In genomic region chr14:21552958-21553357, GRCm38 (mm10) we compare ENCODE assay signal across 12 mouse cellular contexts.
DNase-seq lines count a peak whose midpoint lies in the region; ATAC-seq and TF ChIP-seq lines count a peak whose summit lies in the region.
"Had no signal": no experiment of that assay in that cellular context is flagged by ENCODE, and none has a peak within 500 bp of the region (broad histone marks: within the 10 kb centered on the region; RNA-seq: fewer than 3 reads in every experiment).

No protein-coding gene starts in this region.

- H3K4me3 ChIP-seq in embryonic facial prominence, embryonic 14.5 days (ENCODE audit: low read depth, low read length), result no peak overlapping the region
- H3K4me3 ChIP-seq in embryonic facial prominence, embryonic 10.5 days, result no peak overlapping the region
- H3K4me3 ChIP-seq in stomach, postnatal 0 days (ENCODE audit: low read depth, low read length), result no peak overlapping the region
- no peak overlapping the region for H3K4me3 ChIP-seq in heart, embryonic 10.5 days
- H3K4me3 ChIP-seq: embryonic facial prominence, embryonic 13.5 days; hindbrain, embryonic 15.5 days had no signal

- H3K9ac ChIP-seq in embryonic facial prominence, embryonic 14.5 days (ENCODE audit: low read depth, low read length), result no peak overlapping the region
- H3K9ac ChIP-seq in stomach, postnatal 0 days (ENCODE audit: low read length), result no peak overlapping the region
- H3K9ac ChIP-seq: embryonic facial prominence, embryonic 13.5 days; hindbrain, embryonic 15.5 days had no signal

- no peak overlapping the region for H3K4me2 ChIP-seq in embryonic facial prominence, embryonic 14.5 days (ENCODE audit: low read depth, low read length)
- H3K4me2 ChIP-seq in stomach, postnatal 0 days (replicated peaks; ENCODE audit: low read depth), result no peak overlapping the region
- H3K4me2 ChIP-seq: embryonic facial prominence, embryonic 13.5 days; hindbrain, embryonic 15.5 days; midbrain, embryonic 11.5 days had no signal

- no peaks in the 10 kb centered on the region for H3K36me3 ChIP-seq in embryonic facial prominence, embryonic 14.5 days (ENCODE audit: control insufficient read depth, insufficient read depth, low read length)
- no peaks in the 10 kb centered on the region for H3K36me3 ChIP-seq in embryonic facial prominence, embryonic 10.5 days (replicated peaks)
- no peaks in the 10 kb centered on the region for H3K36me3 ChIP-seq in stomach, postnatal 0 days (ENCODE audit: control insufficient read depth, insufficient read depth, low read length)
- no peaks in the 10 kb centered on the region for H3K36me3 ChIP-seq in heart, embryonic 10.5 days
- H3K36me3 ChIP-seq: embryonic facial prominence, embryonic 13.5 days; hindbrain, embryonic 15.5 days had no signal

- DNase-seq in embryonic facial prominence, embryonic 14.5 days (ENCODE audit: low spot score), result peak; percentile 60
- DNase-seq in embryonic facial prominence, embryonic 10.5 days (ENCODE audit: low spot score), result no peak
- DNase-seq in right cerebral cortex, postnatal 10 days (ENCODE audit: low spot score in 2 of 2), result peak; percentile 46 to 61
- no peak for DNase-seq in right cerebral cortex, adult 2 months (ENCODE audit: low spot score in 2 of 2)
- peak; percentile 72 to 83 for DNase-seq in lung, adult 18-20 months
- DNase-seq in stomach, postnatal 0 days (ENCODE audit: low spot score), result peak; percentile 70
- no peak for DNase-seq in cerebellum, adult 11-12 months
- no peak for DNase-seq in heart, embryonic 10.5 days (ENCODE audit: low spot score)
- DNase-seq: heart, adult 11 months had no signal

- 54% methylated on average over 8 of the region's 8 CpGs for WGBS in embryonic facial prominence, embryonic 14.5 days
- 71% methylated on average over 8 of the region's 8 CpGs for WGBS in embryonic facial prominence, embryonic 10.5 days
- WGBS in stomach, postnatal 0 days, result 36% methylated on average over 8 of the region's 8 CpGs
- 68% methylated on average over 8 of the region's 8 CpGs for WGBS in heart, embryonic 10.5 days

- TF ChIP-seq EP300 in stomach, postnatal 0 days (optimal IDR thresholded peaks at IDR 0.05), result no peak

- peak; percentile 66; the same call in 1 of the 2 replicates for ATAC-seq in embryonic facial prominence, embryonic 14.5 days (ENCODE audit: low read depth)
- ATAC-seq in stomach, postnatal 0 days (ENCODE audit: low FRiP score, low TSS enrichment), result peak; percentile 91

- H3K4me1 ChIP-seq in embryonic facial prominence, embryonic 14.5 days (ENCODE audit: control insufficient read depth, insufficient read depth, low read length), result peaks cover 25% of the 10 kb centered on the region
- H3K4me1 ChIP-seq in embryonic facial prominence, embryonic 10.5 days, result peaks cover 24% of the 10 kb centered on the region
- no peaks in the 10 kb centered on the region; the same call in 1 of the 2 replicates for H3K4me1 ChIP-seq in stomach, postnatal 0 days (replicated peaks; ENCODE audit: control insufficient read depth, insufficient read depth)
- peaks cover 43% of the 10 kb centered on the region for H3K4me1 ChIP-seq in heart, embryonic 10.5 days

- no peaks in the 10 kb centered on the region for H3K27me3 ChIP-seq in embryonic facial prominence, embryonic 14.5 days (replicated peaks; ENCODE audit: control insufficient read depth, insufficient read depth, low read length)
- H3K27me3 ChIP-seq in embryonic facial prominence, embryonic 10.5 days (replicated peaks; ENCODE audit: low read depth, poor library complexity, severe bottlenecking), result no peaks in the 10 kb centered on the region
- no peaks in the 10 kb centered on the region for H3K27me3 ChIP-seq in stomach, postnatal 0 days (ENCODE audit: control insufficient read depth, insufficient read depth, low read length)
- H3K27me3 ChIP-seq in heart, embryonic 10.5 days (ENCODE audit: insufficient read depth, poor library complexity, severe bottlenecking), result no peaks in the 10 kb centered on the region
- H3K27me3 ChIP-seq: embryonic facial prominence, embryonic 13.5 days; hindbrain, embryonic 15.5 days had no signal

- no peak for TF ChIP-seq CTCF in stomach, postnatal 0 days (IDR thresholded peaks at IDR 0.05; ENCODE audit: low read depth)

- no peaks in the 10 kb centered on the region for H3K9me3 ChIP-seq in embryonic facial prominence, embryonic 14.5 days (ENCODE audit: control insufficient read depth, low read length)
- H3K9me3 ChIP-seq in embryonic facial prominence, embryonic 10.5 days, result no peaks in the 10 kb centered on the region
- H3K9me3 ChIP-seq in stomach, postnatal 0 days (ENCODE audit: control insufficient read depth, low read length), result no peaks in the 10 kb centered on the region
- H3K9me3 ChIP-seq in heart, embryonic 10.5 days, result no peaks in the 10 kb centered on the region
- H3K9me3 ChIP-seq: embryonic facial prominence, embryonic 13.5 days; hindbrain, embryonic 15.5 days had no signal

- H3K27ac ChIP-seq in embryonic facial prominence, embryonic 14.5 days (replicated peaks; ENCODE audit: low read depth, low read length), result no peak overlapping the region
- no peak overlapping the region for H3K27ac ChIP-seq in embryonic facial prominence, embryonic 10.5 days (replicated peaks)
- H3K27ac ChIP-seq in stomach, postnatal 0 days (replicated peaks), result no peak overlapping the region
- no peak overlapping the region for H3K27ac ChIP-seq in heart, embryonic 10.5 days
- H3K27ac ChIP-seq: embryonic facial prominence, embryonic 13.5 days; hindbrain, embryonic 15.5 days had no signal

Comparison
In these comparisons a context has a peak if more than half of its experiments do, and no peak if none do; other contexts are left out.
1. DNase-seq: peak in embryonic facial prominence, embryonic 14.5 days (single experiment), right cerebral cortex, postnatal 10 days (2 of 2), lung, adult 18-20 months (2 of 2) and stomach, postnatal 0 days (single experiment); none in embryonic facial prominence, embryonic 10.5 days (single experiment), right cerebral cortex, adult 2 months (0 of 2), cerebellum, adult 11-12 months (single experiment) and heart, embryonic 10.5 days (single experiment).